Mouse (Mus musculus) G1E (cell line): Measurements from ENCODE around the gene Gm9573. TPM values are rescaled to one million over a fixed set of nuclear protein-coding genes. Genes with fewer than 3 reads are reported as not detected.

Experiments
- ATAC-seq: 2 replicates; pipeline ENCODE4 v1.8.0; 2016; ENCODE audit warnings: mild to moderate bottlenecking; ENCODE audit not compliant: insufficient number of reproducible peaks, poor library complexity, low FRiP score, severe bottlenecking; ENCODE audit errors: extremely low read depth
- DNase-seq: peaks from one replicate; pipeline ENCODE4 v3.0.0; 2012; ENCODE audit warnings: low spot score
- H3K27me3 ChIP-seq: 2 replicates; pipeline ENCODE4 v1.6.1; 2012; ENCODE audit warnings: mild to moderate bottlenecking, low read length, inconsistent platforms; ENCODE audit not compliant: insufficient read depth
- H3K36me3 ChIP-seq: replicated peaks from 2 replicates; pipeline ENCODE3; 2012; ENCODE audit warnings: mild to moderate bottlenecking, inconsistent platforms
- H3K4me1 ChIP-seq: 2 replicates; pipeline ENCODE4 v1.6.1; 2012; ENCODE audit warnings: low read depth, low read length, inconsistent platforms, mixed read lengths; ENCODE audit not compliant: insufficient read depth
- H3K4me3 ChIP-seq: 2 replicates; pipeline ENCODE4 v1.5.1; 2012; ENCODE audit warnings: low read depth, mild to moderate bottlenecking, inconsistent platforms, low read length, moderate library complexity, mixed read lengths
- H3K9me3 ChIP-seq: replicated peaks from 2 replicates; pipeline ENCODE4 v1.6.1; 2012; ENCODE audit warnings: inconsistent platforms
- CTCF ChIP-seq: IDR thresholded peaks from 2 replicates; pipeline ENCODE4 v1.5.1; 2012; ENCODE audit warnings: low read depth, low read length, inconsistent platforms, mixed read lengths
- GATA1 ChIP-seq: IDR thresholded peaks from 2 replicates; pipeline ENCODE4 v1.6.1; 2012; ENCODE audit warnings: borderline replicate concordance, low read length, inconsistent platforms, mixed read lengths
- GATA2 ChIP-seq: IDR thresholded peaks from 2 replicates; pipeline ENCODE4 v1.6.1; 2012; ENCODE audit warnings: low read depth, low read length, inconsistent platforms, borderline replicate concordance
- POLR2AphosphoS5 ChIP-seq: IDR thresholded peaks from 2 replicates; pipeline ENCODE4 v1.6.1; 2012; ENCODE audit warnings: low read depth, low read length, inconsistent platforms; ENCODE audit not compliant: insufficient replicate concordance
- TAL1 ChIP-seq: conservative IDR thresholded peaks from 2 replicates; pipeline ENCODE4 v1.6.1; 2012; ENCODE audit warnings: low read depth, low read length, inconsistent platforms, mixed read lengths
- polyA plus RNA-seq: library from polyadenylated mRNA; stranded (reverse); fragments of >175 nt; gene quantifications from 2 replicates; pipeline ENCODE4 v1.2.3, GENCODE M21; 2012
- total RNA-seq, 2 experiments: library from RNA; stranded (forward) in 1 of 2; stranded (reverse) in 1 of 2; fragments of 200-1000 nt in 1 of 2; fragments of >200 nt in 1 of 2; fragmentation: Nextera tagmentation in 1 of 2; gene quantifications; 2 replicates each; pipeline ENCODE4 v1.2.3; 2014 to 2017

Gene Gm9573
- total and polyA plus RNA-seq, 3 experiments = 0.11 TPM; not detected in 2

DNA sequence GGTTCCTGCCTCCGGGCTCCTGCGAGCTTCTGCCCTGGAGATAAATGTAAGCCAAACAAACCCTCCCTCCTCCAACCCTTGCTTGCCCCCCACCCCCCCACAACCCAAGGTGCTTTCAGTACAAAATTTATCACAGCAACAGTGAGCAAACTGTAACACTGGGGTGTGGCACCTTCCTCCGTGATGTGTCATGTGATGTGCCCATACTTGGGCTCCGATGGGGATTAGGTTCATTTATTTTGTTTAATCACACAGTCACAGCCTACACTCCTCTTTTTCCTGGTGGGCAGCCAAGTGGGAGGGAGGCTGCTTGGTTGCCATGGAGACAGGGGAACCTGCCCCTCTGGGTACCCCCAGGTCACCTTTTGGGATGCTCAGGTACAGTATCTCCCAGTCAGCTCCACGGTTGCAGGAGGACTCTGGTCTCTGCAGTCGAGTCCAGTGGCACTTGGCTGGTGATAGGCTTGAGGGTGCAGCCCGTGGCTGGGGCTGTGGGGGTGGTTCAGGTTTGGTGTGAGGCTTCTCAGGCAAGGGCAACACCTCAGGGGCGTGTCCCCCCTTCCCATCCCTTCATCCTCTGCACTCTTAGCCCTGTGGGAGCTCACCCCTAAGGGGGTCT, 24.6 kb downstream of the Gm9573 start:
- DNase-seq (no peak), ATAC-seq (no peak)
- peaks cover 3% of the 10 kb centered on the region; the same call in 1 of the 2 replicates for H3K27me3 ChIP-seq
- H3K4me3 ChIP-seq = no peak overlapping the region
- TF ChIP-seq POLR2AphosphoS5 = no peak
- TF ChIP-seq GATA1 = no peak
- TF ChIP-seq TAL1 = no peak
- no peaks in the 10 kb centered on the region for H3K36me3 ChIP-seq
- H3K4me1 ChIP-seq = no peaks in the 10 kb centered on the region
- peaks cover 3% of the 10 kb centered on the region; the same call in 1 of the 2 replicates for H3K9me3 ChIP-seq

DNA sequence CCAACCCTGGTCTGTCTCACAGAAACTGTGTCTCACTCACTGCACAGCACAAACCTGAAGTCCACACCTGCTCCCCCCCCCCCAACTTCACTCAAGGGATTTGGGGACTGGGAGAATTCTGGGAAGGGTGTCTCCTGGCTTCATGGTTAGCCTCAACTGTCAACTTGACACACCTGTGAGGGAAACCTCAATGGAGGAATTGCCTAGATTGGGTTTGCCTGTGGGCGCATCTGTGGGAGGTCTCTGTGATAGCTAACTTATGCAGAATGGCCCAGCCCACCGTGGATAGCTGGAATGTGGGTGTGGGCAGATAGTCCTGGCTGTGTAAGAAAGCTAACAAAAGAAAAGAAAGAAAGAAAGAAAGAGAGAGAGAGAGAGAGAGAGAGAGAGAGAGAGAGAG, 25.2 kb downstream of the Gm9573 start, which contains the start of gene Sfta2:
Gene Sfta2, plus strand, starts transcription at position 301 of the 400 bp plus-strand sequence.
- TF ChIP-seq TAL1 = no peak
- TF ChIP-seq CTCF = no peak
- no peak for TF ChIP-seq GATA2
- TF ChIP-seq POLR2AphosphoS5 = no peak
- TF ChIP-seq GATA1 = no peak
- Histone ChIP-seq H3K27me3 (peaks cover 3% of the 10 kb centered on the region; the same call in 1 of the 2 replicates), H3K36me3 (no peaks in the 10 kb centered on the region), H3K4me1 (no peaks in the 10 kb centered on the region), H3K4me3 (no peak within 1 kb of the TSS), H3K9me3 (peaks cover 3% of the 10 kb centered on the region; the same call in 1 of the 2 replicates)
- DNase-seq (no peak), ATAC-seq (no peak)

- ATAC-seq (no peak), DNase-seq (no peak)
- no peaks in the 10 kb centered on the region for H3K36me3 ChIP-seq
- H3K4me3 ChIP-seq = no peak overlapping the region
- no peaks in the 10 kb centered on the region for H3K4me1 ChIP-seq
- H3K9me3 ChIP-seq = no peaks in the 10 kb centered on the region
- H3K27me3 ChIP-seq = peaks cover 3% of the 10 kb centered on the region; the same call in 1 of the 2 replicates
- TF ChIP-seq TAL1 (no peak), CTCF (no peak)
Observed at GRCm38 (mm10) chr17:35597399-35597798, 29.0 kb downstream of the Gm9573 start.

GRCm38 (mm10) chr17:35594456-35594855, 32.0 kb downstream of the Gm9573 start:
- H3K4me1 ChIP-seq = 0 out of 2 replicates have a peak, but pooled peaks cover 4% of the 10 kb centered on the region
- TF ChIP-seq GATA1 = no peak
- no peak for TF ChIP-seq CTCF
- TF ChIP-seq POLR2AphosphoS5 = no peak
- no peak for TF ChIP-seq GATA2
- TF ChIP-seq TAL1 = no peak
- no peaks in the 10 kb centered on the region for H3K36me3 ChIP-seq

DNA sequence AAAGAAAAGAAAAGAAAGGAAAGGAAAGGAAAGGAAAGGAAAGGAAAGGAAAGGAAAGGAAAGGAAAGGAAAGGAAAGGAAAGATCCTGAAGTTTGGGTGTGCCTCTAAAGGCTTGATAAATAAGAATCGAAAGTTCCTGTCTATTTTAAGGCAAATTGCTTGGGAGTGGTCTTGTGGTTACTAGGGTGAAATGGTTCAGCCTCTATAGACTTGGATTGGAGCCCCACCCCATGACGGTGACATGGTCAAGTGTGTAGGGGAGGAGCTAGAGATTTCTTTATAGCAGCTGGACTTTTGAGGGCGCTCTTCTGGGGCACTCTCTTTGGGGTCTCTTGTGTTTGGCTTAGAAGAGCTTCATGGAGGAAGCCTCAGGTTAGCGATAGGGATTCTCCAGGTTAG, 32.7 kb downstream of the Gm9573 start:
- Histone ChIP-seq H3K9me3 (no peaks in the 10 kb centered on the region), H3K27me3 (no peaks in the 10 kb centered on the region), H3K4me1 (0 out of 2 replicates have a peak, but pooled peaks cover 4% of the 10 kb centered on the region), H3K36me3 (no peaks in the 10 kb centered on the region), H3K4me3 (no peak overlapping the region)
- DNase-seq = no peak
- TF ChIP-seq CTCF (no peak), GATA2 (no peak), TAL1 (no peak), POLR2AphosphoS5 (no peak), GATA1 (no peak)
- ATAC-seq = no peak

More at GRCm38 (mm10) chr17:35594456-35594855, 32.0 kb downstream of the Gm9573 start:
- Histone ChIP-seq H3K4me3 (no peak overlapping the region), H3K27me3 (no peaks in the 10 kb centered on the region), H3K9me3 (no peaks in the 10 kb centered on the region)
- DNase-seq = no peak
- no peak for ATAC-seq

DNA sequence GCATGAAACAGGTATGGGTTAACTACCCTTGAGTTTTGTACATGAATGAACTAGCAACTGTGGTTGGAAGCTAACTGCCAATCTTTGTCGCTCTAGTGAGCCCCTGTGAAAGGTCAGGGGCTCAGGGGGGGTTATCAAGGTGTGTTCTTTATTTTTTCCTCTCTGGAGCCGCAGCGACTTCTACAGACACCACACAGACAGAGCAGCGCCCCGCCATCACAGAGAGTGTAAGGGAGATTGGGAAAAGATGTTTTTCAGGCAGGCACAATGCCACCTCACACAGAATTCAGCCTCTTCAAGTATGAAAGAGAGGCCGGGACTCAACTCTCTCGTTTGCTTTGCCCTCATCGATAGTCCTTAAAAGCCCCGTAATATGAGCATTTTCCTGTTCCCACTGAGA, 34.3 kb downstream of the Gm9573 start:
- Histone ChIP-seq H3K4me3 (no peak overlapping the region), H3K36me3 (no peaks in the 10 kb centered on the region), H3K9me3 (0 out of 2 replicates have a peak, but pooled peaks cover 3% of the 10 kb centered on the region), H3K27me3 (no peaks in the 10 kb centered on the region), H3K4me1 (0 out of 2 replicates have a peak, but pooled peaks cover 4% of the 10 kb centered on the region)
- TF ChIP-seq CTCF (no peak), TAL1 (no peak), POLR2AphosphoS5 (no peak), GATA2 (no peak), GATA1 (no peak)
- ATAC-seq (no peak), DNase-seq (no peak)

- Histone ChIP-seq H3K36me3 (no peaks in the 10 kb centered on the region), H3K4me1 (0 out of 2 replicates have a peak, but pooled peaks cover 4% of the 10 kb centered on the region), H3K4me3 (no peak overlapping the region), H3K9me3 (0 out of 2 replicates have a peak, but pooled peaks cover 3% of the 10 kb centered on the region), H3K27me3 (no peaks in the 10 kb centered on the region)
- no peak for ATAC-seq
- no peak for DNase-seq
- TF ChIP-seq POLR2AphosphoS5 (no peak), CTCF (no peak), GATA2 (no peak)
Observed at GRCm38 (mm10) chr17:35591731-35592130, 34.7 kb downstream of the Gm9573 start.
